Mouse (Mus musculus) heart, embryonic 11.5 days (tissue): ENCODE results near the gene Ecd. TPM values are rescaled to one million over a fixed set of nuclear protein-coding genes. Genes with fewer than 3 reads are reported as not detected.

Experiments used
- ATAC-seq: fragments of 200-750 bp; cut with Nextera tagmentation; replicated peaks from 2 replicates; pipeline ENCODE4 v1.8.0; 2017; ENCODE audit warnings: moderate library complexity; ENCODE audit not compliant: insufficient number of reproducible peaks, low FRiP score, low TSS enrichment
- H3K27ac ChIP-seq: fragments of 300-500 bp; sonication (generic); 2 replicates; pipeline ENCODE4 v1.5.1; 2014; ENCODE audit warnings: mild to moderate bottlenecking, low read depth, low read length
- H3K27me3 ChIP-seq: fragments of 300-500 bp; sonication (generic); 2 replicates; pipeline ENCODE4 v1.6.1; 2014; ENCODE audit warnings: mild to moderate bottlenecking, low read length, mixed read lengths; ENCODE audit not compliant: control insufficient read depth, insufficient read depth
- H3K36me3 ChIP-seq: fragments of 300-500 bp; sonication (generic); 2 replicates; pipeline ENCODE4 v1.6.1; 2014; ENCODE audit warnings: mild to moderate bottlenecking, low read length, moderate library complexity, mixed read lengths; ENCODE audit not compliant: control insufficient read depth, insufficient read depth
- H3K4me1 ChIP-seq: fragments of 300-500 bp; sonication (generic); 2 replicates; pipeline ENCODE4 v1.6.1; 2014; ENCODE audit warnings: low read length; ENCODE audit not compliant: control insufficient read depth, insufficient read depth
- H3K4me2 ChIP-seq: fragments of 300-500 bp; sonication (generic); 2 replicates; pipeline ENCODE4 v1.6.1; 2014; ENCODE audit warnings: mild to moderate bottlenecking, moderate library complexity
- H3K4me3 ChIP-seq: fragments of 300-500 bp; sonication (generic); 2 replicates; pipeline ENCODE4 v1.5.1; 2014; ENCODE audit warnings: low read depth, low read length
- H3K9ac ChIP-seq: fragments of 300-500 bp; sonication (generic); 2 replicates; pipeline ENCODE4 v1.6.1; 2014; ENCODE audit warnings: mild to moderate bottlenecking, low read depth, low read length, moderate library complexity
- H3K9me3 ChIP-seq: fragments of 300-500 bp; sonication (generic); replicated peaks from 2 replicates; pipeline ENCODE4 v1.6.1; 2016; ENCODE audit warnings: low read length; ENCODE audit not compliant: control insufficient read depth
- WGBS: fragments of 180-500 bp; shearing (Covaris S2); extraction: QIAGEN DNeasy Blood & Tissue Kit; methylation state at CpG from one replicate; pipeline ENCODE4 v1.1.7; 2014; ENCODE audit not compliant: insufficient replicate concordance; 5-methylcytosine and 5-hydroxymethylcytosine counted together
- polyA plus RNA-seq: library from polyadenylated mRNA; unstranded; fragments of >200 nt; fragmentation: Nextera tagmentation; extraction: Ambion mirVana; gene quantifications from 2 replicates; pipeline ENCODE4 v1.2.1, GENCODE M21; 2014

Ecd gene
- polyA plus RNA-seq, 1 experiment from 2014 or later: 43.7 TPM

- no peaks in the 10 kb centered on the region for H3K9me3 ChIP-seq
- H3K9ac ChIP-seq: no peak overlapping the region
- H3K27me3 ChIP-seq: no peaks in the 10 kb centered on the region
- ATAC-seq: no peak
- no peak overlapping the region for H3K4me2 ChIP-seq
- no peak overlapping the region for H3K4me3 ChIP-seq
- WGBS: 92% methylated on average over 9 of the region's 9 CpGs
- H3K27ac ChIP-seq: no peak overlapping the region
- peaks cover 11% of the 10 kb centered on the region for H3K4me1 ChIP-seq
- peaks cover 5% of the 10 kb centered on the region; the same call in 1 of the 2 replicates for H3K36me3 ChIP-seq
Observed at GRCm38 (mm10) chr14:20345885-20346284, 2.0 kb downstream of the Ecd start.

GRCm38 (mm10) chr14:20340866-20341265 lies 7.1 kb downstream of the Ecd start:
- 75% methylated on average over 7 of the region's 7 CpGs for WGBS
- no peak overlapping the region for H3K27ac ChIP-seq
- H3K4me1 ChIP-seq: no peaks in the 10 kb centered on the region
- H3K9me3 ChIP-seq: no peaks in the 10 kb centered on the region
- no peak overlapping the region for H3K4me3 ChIP-seq
- ATAC-seq: no peak
- peaks cover 8% of the 10 kb centered on the region for H3K36me3 ChIP-seq
- H3K9ac ChIP-seq: no peak overlapping the region
- no peaks in the 10 kb centered on the region for H3K27me3 ChIP-seq
- no peak overlapping the region for H3K4me2 ChIP-seq

GRCm38 (mm10) chr14:20340149-20340548 lies 7.8 kb downstream of the Ecd start:
- 82% methylated on average over 8 of the region's 8 CpGs for WGBS
- Histone ChIP-seq H3K4me2 (no peak overlapping the region), H3K9ac (no peak overlapping the region), H3K4me3 (no peak overlapping the region), H3K27me3 (no peaks in the 10 kb centered on the region), H3K36me3 (peaks cover 12% of the 10 kb centered on the region), H3K27ac (no peak overlapping the region), H3K9me3 (no peaks in the 10 kb centered on the region), H3K4me1 (no peaks in the 10 kb centered on the region)
- ATAC-seq: no peak

GRCm38 (mm10) chr14:20339415-20339814 lies 8.5 kb downstream of the Ecd start:
- Histone ChIP-seq H3K9me3 (no peaks in the 10 kb centered on the region), H3K27me3 (no peaks in the 10 kb centered on the region), H3K27ac (no peak overlapping the region), H3K36me3 (peaks cover 12% of the 10 kb centered on the region), H3K4me1 (no peaks in the 10 kb centered on the region), H3K4me2 (no peak overlapping the region), H3K9ac (no peak overlapping the region), H3K4me3 (no peak overlapping the region)
- ATAC-seq: no peak
- 91% methylated on average over 5 of the region's 5 CpGs for WGBS

- no peak overlapping the region for H3K9ac ChIP-seq
- no peak overlapping the region for H3K4me2 ChIP-seq
- no peak for ATAC-seq
- no peaks in the 10 kb centered on the region for H3K9me3 ChIP-seq
- WGBS: 82% methylated on average over 4 of the region's 4 CpGs
- no peaks in the 10 kb centered on the region for H3K27me3 ChIP-seq
- H3K4me3 ChIP-seq: no peak overlapping the region
- no peak overlapping the region for H3K27ac ChIP-seq
- H3K4me1 ChIP-seq: no peaks in the 10 kb centered on the region
- peaks cover 23% of the 10 kb centered on the region for H3K36me3 ChIP-seq
Observed at GRCm38 (mm10) chr14:20331316-20331715, 16.6 kb downstream of the Ecd start.

GRCm38 (mm10) chr14:20328474-20328873 lies 19.4 kb downstream of the Ecd start:
- 68% methylated on average over 9 of the region's 9 CpGs for WGBS
- Histone ChIP-seq H3K9ac (no peak overlapping the region), H3K9me3 (no peaks in the 10 kb centered on the region), H3K4me1 (no peaks in the 10 kb centered on the region), H3K4me2 (no peak overlapping the region), H3K36me3 (peaks cover 14% of the 10 kb centered on the region), H3K4me3 (no peak overlapping the region), H3K27ac (no peak overlapping the region), H3K27me3 (no peaks in the 10 kb centered on the region)
- no peak for ATAC-seq

- peaks cover 16% of the 10 kb centered on the region for H3K36me3 ChIP-seq
Observed at GRCm38 (mm10) chr14:20324196-20324595, 23.7 kb downstream of the Ecd start.

GRCm38 (mm10) chr14:20319420-20319819 lies 28.5 kb downstream of the Ecd start:
- no peak overlapping the region for H3K4me3 ChIP-seq
- no peak overlapping the region for H3K27ac ChIP-seq
- H3K9ac ChIP-seq: no peak overlapping the region
- peaks cover 16% of the 10 kb centered on the region for H3K36me3 ChIP-seq
- WGBS: 76% methylated on average over 3 of the region's 3 CpGs
- H3K4me2 ChIP-seq: no peak overlapping the region
- no peak for ATAC-seq
- H3K9me3 ChIP-seq: no peaks in the 10 kb centered on the region
- no peaks in the 10 kb centered on the region for H3K4me1 ChIP-seq
- H3K27me3 ChIP-seq: no peaks in the 10 kb centered on the region

More at GRCm38 (mm10) chr14:20324196-20324595, 23.7 kb downstream of the Ecd start:
- Histone ChIP-seq H3K9me3 (no peaks in the 10 kb centered on the region), H3K4me1 (no peaks in the 10 kb centered on the region), H3K4me3 (no peak overlapping the region), H3K4me2 (no peak overlapping the region), H3K27me3 (no peaks in the 10 kb centered on the region), H3K27ac (no peak overlapping the region), H3K9ac (no peak overlapping the region)
- ATAC-seq: no peak
- 91% methylated on average over 9 of the region's 9 CpGs for WGBS

GRCm38 (mm10) chr14:20315137-20315536 lies 32.8 kb downstream of the Ecd start:
- Histone ChIP-seq H3K27me3 (no peaks in the 10 kb centered on the region), H3K9me3 (no peaks in the 10 kb centered on the region), H3K4me1 (no peaks in the 10 kb centered on the region), H3K27ac (no peak overlapping the region), H3K4me3 (no peak overlapping the region), H3K4me2 (no peak overlapping the region), H3K9ac (no peak overlapping the region), H3K36me3 (peaks cover 8% of the 10 kb centered on the region)
- 75% methylated on average over 1 of the region's 1 CpGs for WGBS
- ATAC-seq: no peak
